Mouse (Mus musculus) urinary bladder, postnatal 4 days (tissue): Measurements from ENCODE around the gene Plxnb2.

Experiments
- DNase-seq, 2 experiments: peaks; one replicate each; pipeline ENCODE4 v3.0.0; 2021 to 2022; ENCODE audit warnings: low spot score in 2 of 2

Plxnb2 gene

DNA sequence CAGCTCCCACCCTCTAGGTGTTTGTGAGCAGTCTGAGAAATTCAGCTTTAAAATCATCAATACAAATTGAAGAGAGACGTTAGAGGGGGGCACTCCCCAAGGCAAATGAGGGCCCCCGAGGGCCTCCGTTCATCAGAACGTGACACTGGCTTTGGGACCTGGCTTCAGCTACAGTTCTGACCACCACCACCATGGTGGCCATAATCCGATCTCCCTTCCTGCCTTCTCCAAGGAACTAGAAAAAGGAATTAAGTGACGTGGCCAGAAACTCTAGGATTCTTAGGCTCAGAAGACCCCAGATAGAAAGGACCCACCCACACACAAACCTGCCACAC, 991 bp downstream of the Plxnb2 start:
- no peak for DNase-seq

DNA sequence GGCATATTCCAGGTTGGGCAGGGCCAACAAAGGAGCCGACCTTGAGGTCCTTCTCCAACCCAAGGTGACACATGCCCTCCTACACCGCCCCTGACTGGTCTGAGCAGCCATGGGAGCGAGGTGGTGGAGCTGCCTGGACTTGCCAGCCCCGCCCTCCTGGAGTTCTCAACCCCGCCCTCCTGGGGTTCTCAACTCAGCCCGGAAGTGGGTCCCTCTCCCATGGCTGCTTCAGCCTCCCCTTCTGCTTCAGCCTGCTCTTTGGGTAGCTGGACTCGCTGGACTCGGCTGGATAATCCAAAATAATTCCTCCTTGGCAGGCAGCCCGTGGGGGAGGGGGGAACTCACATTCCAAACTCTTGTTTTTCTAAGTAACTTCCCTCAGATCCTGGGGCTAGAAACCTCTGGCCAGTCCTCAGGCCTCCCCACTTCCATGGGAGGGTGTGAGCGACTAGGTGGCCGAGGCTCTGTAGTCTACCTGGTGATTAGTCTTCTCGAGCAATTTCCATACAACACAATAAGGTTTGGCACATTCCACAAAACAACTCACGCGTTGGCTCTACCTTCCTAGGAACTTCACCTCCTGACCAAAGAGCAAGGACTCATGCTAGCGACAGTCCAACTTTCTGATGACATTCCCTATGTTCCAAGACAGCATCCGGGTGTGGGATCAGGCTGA, 1.5 kb downstream of the Plxnb2 start:
- DNase-seq: peak; percentile 82 to 83

- no peak for DNase-seq
Measured at GRCm38 (mm10) chr15:89178260-89178860, 2.2 kb downstream of the Plxnb2 start.

- no peak for DNase-seq
Measured at GRCm38 (mm10) chr15:89177576-89178259, 2.9 kb downstream of the Plxnb2 start.

GRCm38 (mm10) chr15:89177121-89177520, 3.5 kb downstream of the Plxnb2 start:
- DNase-seq: peak; percentile 73 to 80

- no peak for DNase-seq
Measured at GRCm38 (mm10) chr15:89175411-89176155, 5.0 kb downstream of the Plxnb2 start.

- no peak for DNase-seq
Measured at GRCm38 (mm10) chr15:89174889-89175339, 5.7 kb downstream of the Plxnb2 start.

- DNase-seq: peak in 1 of 2 experiments; percentile 55
Measured at GRCm38 (mm10) chr15:89173906-89174214, 6.7 kb downstream of the Plxnb2 start.

DNA sequence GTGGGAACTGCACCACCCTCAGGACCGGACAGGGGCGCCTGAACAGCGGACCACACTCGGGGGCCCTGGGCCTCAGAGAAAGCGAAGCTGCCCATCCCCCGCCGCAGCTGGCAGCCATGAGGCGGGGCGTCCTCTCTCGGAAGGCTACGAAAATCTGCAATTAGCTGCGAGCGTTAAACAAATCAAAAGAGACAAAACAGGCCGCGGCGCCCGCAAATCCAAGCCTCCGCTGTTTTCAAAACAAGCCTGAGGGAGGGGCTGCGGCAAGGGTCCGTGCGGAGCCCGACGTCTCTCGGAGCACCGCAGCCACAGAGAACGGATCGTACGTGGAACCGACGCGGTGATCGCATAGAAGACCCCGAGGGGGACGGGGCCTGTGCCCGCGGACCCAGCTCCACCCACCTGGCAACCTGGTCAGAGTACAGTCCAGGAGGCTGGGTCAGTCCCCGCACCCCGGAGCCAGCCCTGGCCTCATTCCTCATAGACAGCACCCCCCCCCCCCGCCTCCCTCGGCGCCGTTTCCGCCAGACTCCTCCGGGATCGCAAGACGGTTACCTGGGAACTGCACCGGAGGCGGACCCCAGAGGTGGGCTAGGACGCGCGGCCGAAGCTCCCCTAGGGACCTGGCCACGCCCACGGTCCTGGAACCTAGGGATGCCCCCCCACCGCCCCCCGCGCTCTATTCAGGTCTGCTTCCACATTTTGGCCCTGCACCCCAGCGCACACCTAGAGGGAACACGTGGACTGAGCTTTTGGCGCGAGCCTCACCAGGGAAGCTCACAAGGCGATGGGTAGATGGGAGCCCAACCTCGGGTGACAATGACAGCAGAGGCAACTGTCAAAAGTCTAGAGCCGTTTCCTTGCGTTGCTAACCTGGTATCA, 7.3 kb downstream of the Plxnb2 start:
- DNase-seq: no peak

- no peak for DNase-seq
Measured at GRCm38 (mm10) chr15:89172276-89172935, 8.2 kb downstream of the Plxnb2 start.

DNA sequence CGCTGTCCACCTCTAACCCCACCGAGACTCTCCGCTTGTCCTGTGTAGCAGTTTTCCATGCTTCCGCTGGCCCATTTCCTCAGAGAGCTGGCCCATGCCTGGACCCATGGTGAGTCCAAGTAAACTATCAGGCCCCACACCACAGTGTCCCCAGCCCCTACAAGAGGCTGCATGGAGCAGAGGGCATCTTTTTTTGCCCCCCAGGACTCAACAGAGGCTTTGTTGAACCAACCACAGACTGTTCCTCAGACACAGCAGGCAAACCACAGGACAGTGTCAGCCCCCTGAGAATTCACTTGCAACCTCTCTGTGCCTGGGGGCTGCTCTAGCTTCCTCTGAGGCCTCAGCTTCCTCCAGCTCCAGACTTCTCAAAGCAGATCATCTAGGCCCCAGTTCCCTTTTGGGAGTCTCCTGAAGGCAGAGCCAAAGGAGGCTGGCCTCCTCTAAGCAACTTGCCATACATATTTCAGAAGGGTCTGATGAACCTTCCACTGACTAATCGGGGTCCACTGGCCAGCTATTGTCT, 9.0 kb downstream of the Plxnb2 start:
- DNase-seq: no peak

GRCm38 (mm10) chr15:89170102-89170501, 10.5 kb downstream of the Plxnb2 start:
- no peak for DNase-seq

DNA sequence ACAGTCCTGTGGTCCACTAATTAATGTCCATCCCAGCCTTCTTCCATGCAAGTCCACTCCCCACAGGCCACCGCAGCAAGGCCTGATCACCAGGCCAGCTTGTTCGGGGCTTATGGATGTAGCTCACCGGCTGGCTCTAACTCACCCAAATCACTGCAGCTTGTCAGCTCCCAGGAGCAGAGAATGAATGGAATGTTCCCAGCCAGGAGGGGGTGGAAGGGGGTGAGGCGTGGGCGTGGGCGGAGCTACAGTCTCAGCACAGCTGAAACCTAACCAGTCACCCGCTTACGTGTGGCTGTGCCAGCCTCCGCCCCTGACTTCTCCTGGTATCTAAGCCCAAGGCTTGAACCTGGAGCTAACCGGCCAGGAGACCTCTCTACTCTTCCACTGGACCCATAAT, 11.2 kb downstream of the Plxnb2 start:
- DNase-seq: peak; percentile 78 to 80

- DNase-seq: no peak
Measured at GRCm38 (mm10) chr15:89168922-89169321, 11.7 kb downstream of the Plxnb2 start.

DNA sequence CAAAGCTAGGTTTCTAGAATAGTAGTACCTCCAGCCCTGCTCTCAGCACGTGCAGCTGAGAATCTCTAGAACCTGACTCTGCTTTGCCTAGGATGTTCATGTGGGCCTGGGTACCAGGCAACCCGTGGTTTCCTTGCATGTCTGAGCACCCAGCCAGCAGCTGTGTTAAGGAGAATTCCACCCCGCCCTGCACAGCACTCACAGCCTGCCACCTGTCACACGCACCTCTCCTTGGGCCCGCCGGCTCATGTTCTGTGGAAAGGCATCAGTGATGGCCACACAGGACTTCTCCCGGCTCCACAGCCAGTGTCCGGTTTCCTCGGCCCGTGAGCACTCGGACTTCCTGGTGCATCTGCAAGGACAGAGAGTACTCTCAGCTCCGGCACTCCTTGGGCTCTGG, 15.1 kb downstream of the Plxnb2 start:
- no peak for DNase-seq

GRCm38 (mm10) chr15:89161397-89161796, 19.2 kb downstream of the Plxnb2 start:
- DNase-seq: peak in 1 of 2 experiments; percentile 49

GRCm38 (mm10) chr15:89158516-89158915, 22.1 kb downstream of the Plxnb2 start:
- no peak for DNase-seq

DNA sequence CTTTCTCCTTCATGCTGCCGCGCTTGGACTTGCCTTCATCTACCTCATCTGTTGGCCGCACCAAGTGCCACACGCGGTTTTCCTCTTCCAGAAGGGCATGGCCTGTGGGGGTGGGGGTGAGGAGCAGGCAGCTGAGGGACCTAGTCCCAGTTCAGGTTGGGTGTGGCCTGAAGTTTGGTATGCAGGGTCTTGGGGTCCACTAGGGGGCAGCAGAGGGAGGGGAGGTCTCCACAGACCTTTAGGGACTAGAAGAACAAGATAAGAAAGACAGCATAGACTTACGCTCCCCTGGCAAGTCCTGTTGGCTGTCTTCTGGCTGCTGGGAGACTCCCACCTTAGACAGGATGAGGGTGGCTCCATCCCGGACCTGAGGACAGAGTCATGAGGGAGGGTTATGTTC, 22.6 kb downstream of the Plxnb2 start:
- peak in 1 of 2 experiments; percentile 73 for DNase-seq

DNA sequence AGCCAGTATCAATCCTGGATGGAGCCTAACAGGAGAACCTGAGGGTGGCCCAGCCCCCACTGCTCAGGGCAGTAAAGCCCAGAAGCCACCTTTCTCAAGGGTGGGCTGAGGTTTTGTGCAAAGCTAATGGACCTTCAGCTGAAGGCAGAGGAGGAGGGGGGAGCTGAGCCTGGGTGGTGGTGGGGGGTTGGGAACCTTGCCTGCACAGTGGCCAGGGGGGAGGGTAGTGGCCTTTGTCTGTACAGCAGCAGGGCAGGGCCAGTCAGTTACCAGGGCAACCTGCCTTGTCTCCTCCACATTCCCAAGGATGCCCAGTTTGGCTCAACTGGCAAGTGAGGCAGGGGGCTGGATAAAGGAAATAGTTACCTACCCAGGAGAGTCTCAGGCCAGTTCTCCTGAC, 28.3 kb downstream of the Plxnb2 start:
- DNase-seq: no peak

- DNase-seq: no peak
Measured at GRCm38 (mm10) chr15:89150041-89150390, 30.6 kb downstream of the Plxnb2 start.
